Mouse (Mus musculus): ENCODE measurements at regions not wholly inside any gene's neighbourhood (a gene's known extent, or its start where the extent isn't known, plus 50 kb on each side); places are given as distances from the start of the nearest gene placed in this dataset.

DNA sequence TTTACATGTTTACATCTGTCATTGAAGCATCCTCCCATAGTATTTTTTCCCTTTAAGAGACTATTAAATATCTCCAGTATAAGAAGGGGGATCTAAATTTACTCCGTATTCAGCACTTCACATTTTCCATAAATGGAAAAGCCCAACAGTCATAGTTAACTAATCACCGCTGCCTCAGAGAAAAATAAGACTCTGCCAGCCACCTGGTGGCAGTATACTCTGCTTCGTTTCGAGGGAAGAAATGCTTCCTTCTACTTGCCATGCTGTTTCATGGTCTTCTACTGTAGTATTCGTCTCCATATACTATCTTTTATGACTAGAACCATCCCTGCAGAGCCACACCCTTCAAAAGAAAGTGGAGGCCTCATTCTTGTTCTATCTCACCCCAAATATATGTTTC is 52.0 kb upstream of the Tro start:
- peak; percentile 32 for DNase-seq (ENCODE audit: low read depth, low spot score)

Measured in skeletal muscle tissue, adult 2 months (tissue).